Mouse (Mus musculus) ES-E14 (cell line): Measurements from ENCODE around the gene Sccpdh.

Source experiments
- CHD2 ChIP-seq: IDR thresholded peaks from 2 replicates; pipeline ENCODE4 v1.6.1; 2014; ENCODE audit warnings: mild to moderate bottlenecking, low read depth, low read length, inconsistent platforms
- HCFC1 ChIP-seq: IDR thresholded peaks from 2 replicates; pipeline ENCODE4 v1.6.1; 2012; ENCODE audit warnings: low read length, inconsistent platforms, borderline replicate concordance; ENCODE audit not compliant: insufficient read depth
- ZC3H11A ChIP-seq: IDR thresholded peaks from 2 replicates; pipeline ENCODE4 v1.6.1; 2012; ENCODE audit warnings: low read depth, mild to moderate bottlenecking, inconsistent platforms, low read length, borderline replicate concordance
- ZNF384 ChIP-seq: IDR thresholded peaks from 2 replicates; pipeline ENCODE4 v1.6.1; 2012; ENCODE audit warnings: low read depth, low read length, inconsistent platforms

DNA sequence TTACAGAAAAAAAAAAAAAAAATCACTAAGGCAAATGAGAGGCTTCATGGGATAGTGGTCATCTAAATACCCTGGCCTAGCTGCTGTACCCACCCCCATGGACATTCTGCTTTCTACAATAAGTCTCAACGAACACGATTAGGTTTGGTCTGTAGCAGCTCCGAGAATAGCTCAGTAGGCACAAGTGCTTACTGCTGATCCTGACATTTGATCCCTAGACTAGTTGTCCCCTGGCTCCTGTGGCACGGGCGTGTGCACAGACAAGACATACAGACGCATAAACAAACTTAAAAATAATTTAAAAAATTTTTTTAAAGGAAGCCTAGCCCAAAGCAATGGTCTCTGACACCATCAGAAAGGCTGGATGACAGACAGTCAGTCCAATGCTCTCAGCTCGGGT lies 560 bp upstream of the Sccpdh start:
- TF ChIP-seq CHD2 = no peak
- TF ChIP-seq HCFC1 = no peak
- no peak for TF ChIP-seq ZNF384
- no peak for TF ChIP-seq ZC3H11A
